Mouse (Mus musculus) embryonic facial prominence, embryonic 10.5 days (tissue): Measurements from ENCODE around the gene Mad2l1bp. TPM values are rescaled to one million over a fixed set of nuclear protein-coding genes. Genes with fewer than 3 reads are reported as not detected.

Experiments used
- polyA plus RNA-seq: library from polyadenylated mRNA; unstranded; fragments of >200 nt; fragmentation: Nextera tagmentation; extraction: Ambion mirVana; gene quantifications from 2 replicates; pipeline ENCODE4 v1.2.1, GENCODE M21; 2016

Mad2l1bp gene
- polyA plus RNA-seq, 1 experiment from 2014 or later = 36.6 TPM

Other genes starting within 250 kb of the Mad2l1bp start
- gene Vegfa, start 121.2 kb downstream of the Mad2l1bp start, polyA plus RNA-seq = 2.1 and 2.3 TPM in 2 replicates
- 152 and 154 TPM in 2 replicates for gene Mrps18a, start 42.6 kb downstream of the Mad2l1bp start, polyA plus RNA-seq
- gene Rsph9, start 9.3 kb downstream of the Mad2l1bp start, polyA plus RNA-seq = 9.8 and 10.2 TPM in 2 replicates
- 33.8 and 34.9 TPM in 2 replicates for gene Gtpbp2, start 7.5 kb upstream of the Mad2l1bp start, polyA plus RNA-seq
- 15.1 and 15.7 TPM in 2 replicates for gene Polh, start 49.1 kb upstream of the Mad2l1bp start, polyA plus RNA-seq
- 72.7 and 77.6 TPM in 2 replicates for gene Xpo5, start 49.2 kb upstream of the Mad2l1bp start, polyA plus RNA-seq
- 125 and 130 TPM in 2 replicates for gene Polr1c, start 94.5 kb upstream of the Mad2l1bp start, polyA plus RNA-seq
- 66.6 and 70.6 TPM in 2 replicates for gene Yipf3, start 94.5 kb upstream of the Mad2l1bp start, polyA plus RNA-seq
- 0.67 and 0.86 TPM in 2 replicates for gene Lrrc73, start 100.0 kb upstream of the Mad2l1bp start, polyA plus RNA-seq
- gene Tjap1, start 129.5 kb upstream of the Mad2l1bp start, polyA plus RNA-seq = 60.2 and 62.6 TPM in 2 replicates
- 1.5 and 2.0 TPM in 2 replicates for gene Dlk2, start 143.9 kb upstream of the Mad2l1bp start, polyA plus RNA-seq
- gene Abcc10, start 174.8 kb upstream of the Mad2l1bp start, polyA plus RNA-seq = 6.3 and 6.6 TPM in 2 replicates
- 10.5 and 12.6 TPM in 2 replicates for gene Zfp318, start 230.2 kb upstream of the Mad2l1bp start, polyA plus RNA-seq